Mouse (Mus musculus) lung, postnatal 36 days (tissue): ENCODE measurements at regions not wholly inside any gene's neighbourhood (a gene's known extent, or its start where the extent isn't known, plus 50 kb on each side); places are given as distances from the start of the nearest gene placed in this dataset.

ENCODE experiments used
- DNase-seq: peaks from one replicate; pipeline ENCODE4 v3.0.0; 2022; ENCODE audit warnings: mixed read lengths

- peak; percentile 7 for DNase-seq
Measured at GRCm38 (mm10) chr6:84434532-84434931, 159.2 kb downstream of the Cyp26b1 start.

GRCm38 (mm10) chr6:84431622-84431955 lies 162.1 kb downstream of the Cyp26b1 start:
- DNase-seq = no peak

GRCm38 (mm10) chr6:84430925-84431621 lies 162.6 kb downstream of the Cyp26b1 start:
- DNase-seq = no peak

DNA sequence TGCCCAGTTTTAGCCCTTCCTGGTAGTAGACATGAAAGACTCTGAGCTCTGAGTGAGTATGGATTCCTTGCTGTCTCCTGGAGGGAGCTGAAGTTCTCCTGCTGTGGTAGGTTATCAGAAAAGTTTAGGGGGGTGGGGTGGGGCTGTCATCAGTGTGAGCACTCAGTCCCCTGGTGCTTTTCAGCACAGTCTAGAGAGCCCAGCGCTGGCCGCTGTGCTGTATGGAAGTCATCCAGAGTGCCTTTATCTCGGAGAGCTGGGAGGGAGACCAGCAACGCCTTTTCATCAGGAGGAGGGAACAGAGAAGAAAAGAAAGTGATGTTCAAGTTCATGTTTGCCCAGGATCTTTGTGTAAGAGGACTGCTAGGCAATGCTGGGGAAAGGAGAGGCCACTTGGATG lies 163.6 kb downstream of the Cyp26b1 start:
- no peak for DNase-seq

- no peak for DNase-seq
Measured at GRCm38 (mm10) chr6:84429247-84429646, 164.5 kb downstream of the Cyp26b1 start.

DNA sequence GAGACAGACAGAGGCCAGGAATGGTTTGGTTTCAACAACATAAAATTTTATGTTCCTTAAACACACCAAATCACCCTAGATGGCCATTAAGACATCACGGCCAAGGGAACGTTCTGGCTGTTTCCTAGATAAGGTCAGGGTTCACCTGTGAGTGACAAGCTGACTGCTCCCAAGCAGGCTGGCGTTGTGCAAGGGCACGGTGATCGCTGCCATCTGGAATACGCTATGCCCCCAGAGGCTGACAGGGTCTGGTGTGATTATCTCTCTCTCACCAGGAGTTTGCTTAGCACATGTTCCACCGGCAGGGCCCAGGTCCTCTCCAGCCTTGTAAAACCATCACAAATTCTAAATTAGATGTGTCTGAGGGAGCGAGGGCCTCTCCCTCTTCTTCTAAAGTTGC lies 167.0 kb downstream of the Cyp26b1 start:
- no peak for DNase-seq

GRCm38 (mm10) chr6:84425823-84426222 lies 167.9 kb downstream of the Cyp26b1 start:
- peak; percentile 49 for DNase-seq

- DNase-seq = no peak
Measured at GRCm38 (mm10) chr6:84422946-84423345, 170.8 kb downstream of the Cyp26b1 start.

GRCm38 (mm10) chr6:84419691-84420090 lies 174.0 kb downstream of the Cyp26b1 start:
- DNase-seq = no peak

DNA sequence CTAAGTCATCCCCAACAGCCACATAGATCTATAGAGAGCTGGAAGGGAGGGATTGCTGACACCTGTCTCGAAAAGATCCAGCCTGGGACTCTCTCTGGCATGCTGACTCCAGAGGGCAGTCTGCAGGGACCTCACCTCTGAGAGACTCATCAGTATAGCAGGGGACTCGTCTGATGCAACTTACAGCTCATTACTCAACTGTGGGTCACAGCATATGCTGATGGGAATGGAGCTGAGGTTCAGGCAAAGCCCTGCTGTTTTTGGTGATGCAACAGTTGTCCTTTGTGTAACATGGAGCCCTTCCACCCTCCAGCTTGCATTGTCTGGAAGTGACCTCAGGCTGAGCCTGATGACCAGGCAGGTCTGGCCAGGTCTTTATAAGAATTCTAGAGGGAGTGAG lies 174.4 kb downstream of the Cyp26b1 start:
- DNase-seq = no peak

DNA sequence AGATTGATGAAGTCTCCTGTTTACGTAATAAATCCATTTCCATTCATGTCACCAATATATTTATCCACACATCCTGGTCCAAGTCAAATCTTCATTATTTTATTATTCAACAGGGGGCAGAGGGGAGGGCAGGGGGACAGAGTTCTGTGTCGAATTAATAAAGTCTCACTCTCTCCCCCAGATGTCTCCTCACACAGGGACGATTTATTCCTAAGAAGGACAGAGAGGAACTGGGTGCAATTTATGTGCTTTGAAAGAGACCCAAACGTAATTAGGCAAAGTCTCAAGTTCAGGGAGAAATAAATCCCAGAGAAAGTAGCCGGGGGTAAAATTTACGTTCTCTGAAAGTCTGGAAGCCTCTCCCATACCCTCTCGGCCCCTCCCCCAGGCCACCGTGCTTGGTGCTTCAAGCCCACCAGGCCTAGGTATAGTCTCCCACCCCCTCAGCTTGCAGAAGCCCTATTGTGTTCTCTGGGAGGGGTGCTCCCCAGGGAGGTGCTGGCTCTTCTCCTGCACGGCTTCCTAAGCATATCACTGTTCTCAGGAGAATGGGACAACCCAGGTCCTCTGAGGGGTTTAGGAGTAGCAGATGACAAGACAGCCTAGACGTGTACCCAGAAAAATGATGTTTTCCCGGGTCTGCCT lies 176.6 kb downstream of the Cyp26b1 start:
- no peak for DNase-seq

DNA sequence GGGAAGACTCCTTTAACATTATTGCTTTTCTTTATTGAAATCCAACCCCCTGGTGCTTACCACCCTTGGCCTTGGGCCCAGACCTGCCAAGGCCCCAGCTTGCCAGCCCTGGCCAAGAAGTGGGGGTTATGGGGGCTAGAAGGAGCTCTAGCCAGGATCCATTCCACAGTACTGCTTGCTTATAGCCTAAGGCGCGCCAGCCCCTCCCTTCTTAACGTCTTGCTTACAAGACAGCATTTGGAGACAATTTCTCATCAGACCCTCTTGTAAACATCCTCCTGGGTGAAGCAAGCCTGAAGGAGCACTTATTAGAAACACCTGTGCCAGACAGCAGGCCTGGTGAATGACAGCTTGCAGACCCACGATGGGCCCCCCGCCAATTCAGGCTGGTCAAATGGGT lies 179.3 kb downstream of the Cyp26b1 start:
- DNase-seq = no peak

DNA sequence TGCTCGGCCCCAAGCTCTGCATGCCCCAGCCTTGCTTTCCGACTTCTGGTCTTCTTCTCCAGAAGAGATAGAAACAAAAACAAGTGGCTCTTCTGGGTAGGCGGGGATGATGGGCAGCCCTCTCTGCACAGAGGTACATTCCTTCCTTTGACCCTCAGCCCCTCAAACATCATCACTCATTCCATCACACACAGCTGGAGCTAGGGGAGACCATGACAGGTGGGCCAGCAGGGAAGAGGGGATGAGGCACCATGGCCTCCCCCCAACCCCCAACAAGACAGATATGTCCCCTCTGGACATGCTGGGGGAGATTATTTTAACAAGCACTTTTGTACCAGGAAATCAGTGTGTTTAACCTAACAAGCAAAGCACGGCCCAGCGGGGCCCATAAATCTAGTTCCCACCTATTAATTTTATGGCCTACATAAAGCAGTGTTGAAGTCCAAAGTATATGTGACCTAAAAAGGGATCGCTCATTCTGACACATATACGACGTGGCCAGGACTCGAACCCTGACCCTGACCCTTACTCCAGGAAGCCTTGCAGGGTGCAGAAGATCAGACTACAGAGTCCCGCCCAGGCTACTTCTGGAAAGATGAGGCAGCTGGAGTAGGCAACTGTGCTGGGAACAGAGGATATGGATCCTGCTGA lies 183.7 kb downstream of the Cyp26b1 start:
- DNase-seq = no peak

- no peak for DNase-seq
Measured at GRCm38 (mm10) chr6:84408513-84408912, 185.2 kb downstream of the Cyp26b1 start.

DNA sequence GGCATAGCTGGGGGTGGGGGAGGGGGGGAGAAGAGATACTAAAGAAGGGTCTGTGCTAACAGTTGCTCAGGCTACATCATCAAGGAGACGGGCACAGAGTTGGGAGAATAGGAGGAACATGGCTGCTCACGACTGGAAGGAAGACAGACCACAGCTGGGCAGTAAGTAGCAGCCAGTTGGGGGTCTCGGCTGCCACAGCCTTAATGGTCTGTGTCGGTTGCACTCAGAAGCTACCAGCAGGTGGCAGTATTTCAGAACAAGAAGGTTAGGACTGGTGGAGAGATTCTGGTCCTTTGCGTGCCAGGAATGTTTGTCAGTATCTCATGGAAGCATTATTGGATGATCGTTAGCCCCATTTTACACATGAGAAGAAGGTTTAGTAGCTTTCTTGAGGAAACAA lies 185.9 kb downstream of the Cyp26b1 start:
- peak; percentile 82 for DNase-seq

DNA sequence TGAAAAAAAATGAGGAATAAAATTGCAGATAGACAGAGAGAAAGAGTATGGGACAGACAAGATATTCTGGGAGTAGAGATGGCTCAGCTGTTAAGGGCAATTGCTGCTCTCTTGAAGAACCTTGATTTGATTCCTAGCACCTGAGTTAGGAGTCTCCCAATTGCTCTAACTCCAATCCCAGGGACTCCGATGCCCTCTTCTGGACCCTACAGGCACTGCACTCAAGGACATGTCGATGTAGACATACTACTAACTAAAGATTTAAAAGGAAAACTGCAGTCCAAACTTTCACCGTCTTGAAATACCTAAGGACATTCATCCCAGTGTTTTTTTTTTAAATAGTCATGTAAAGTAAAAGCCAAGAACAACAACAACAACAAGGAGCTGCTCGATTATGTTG lies 189.0 kb downstream of the Cyp26b1 start:
- DNase-seq = peak; percentile 30

DNA sequence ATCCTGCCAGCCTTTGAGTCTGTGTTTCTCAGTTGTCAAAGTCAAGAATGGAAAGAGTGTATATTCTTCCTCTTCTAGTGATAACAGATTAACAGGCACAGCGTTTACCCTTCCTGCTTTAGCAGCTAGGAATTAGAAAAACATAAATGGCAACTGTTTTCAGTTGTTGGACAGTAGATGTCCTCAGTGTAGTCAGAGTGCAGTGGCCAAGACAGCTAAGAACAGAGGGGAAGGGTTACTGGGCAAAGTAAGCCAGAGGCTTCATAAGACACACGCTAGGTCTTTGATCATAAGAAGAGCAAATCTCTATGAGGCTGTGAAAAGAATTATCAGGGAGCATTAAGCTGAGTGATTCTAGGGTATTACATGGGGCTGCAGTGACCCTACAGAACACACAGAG lies 191.3 kb downstream of the Cyp26b1 start:
- DNase-seq = no peak

GRCm38 (mm10) chr6:84394496-84395090 lies 199.1 kb downstream of the Cyp26b1 start:
- no peak for DNase-seq

- no peak for DNase-seq
Measured at GRCm38 (mm10) chr6:84393519-84394231, 200.0 kb downstream of the Cyp26b1 start.

GRCm38 (mm10) chr6:84392752-84393511 lies 200.8 kb downstream of the Cyp26b1 start:
- peak; percentile 38 for DNase-seq

GRCm38 (mm10) chr6:84391016-84391415 lies 202.7 kb downstream of the Cyp26b1 start:
- DNase-seq = no peak

DNA sequence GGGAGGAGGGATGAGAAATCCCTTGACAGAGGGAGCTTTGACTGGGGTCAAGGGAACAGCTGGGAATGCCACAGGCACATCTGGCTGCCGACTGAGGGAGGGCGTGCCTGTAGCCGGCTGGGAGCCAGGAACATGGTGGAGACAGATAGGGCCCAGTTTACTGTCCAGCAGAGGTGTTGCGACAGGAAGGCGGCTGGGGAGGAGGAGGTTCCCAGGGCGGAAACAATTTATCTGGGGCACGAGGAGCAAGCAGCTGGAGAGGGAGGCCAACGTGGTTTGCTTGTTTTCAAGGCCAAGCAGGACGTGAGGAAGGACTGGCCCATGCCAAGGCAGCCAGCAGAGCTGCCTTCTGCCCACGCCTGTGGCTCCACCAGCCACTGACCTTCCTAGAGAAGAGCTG lies 208.0 kb downstream of the Cyp26b1 start:
- DNase-seq = peak; percentile 81
